Mouse (Mus musculus): Measurements from ENCODE around the gene Paxip1.

Gene Paxip1

DNA sequence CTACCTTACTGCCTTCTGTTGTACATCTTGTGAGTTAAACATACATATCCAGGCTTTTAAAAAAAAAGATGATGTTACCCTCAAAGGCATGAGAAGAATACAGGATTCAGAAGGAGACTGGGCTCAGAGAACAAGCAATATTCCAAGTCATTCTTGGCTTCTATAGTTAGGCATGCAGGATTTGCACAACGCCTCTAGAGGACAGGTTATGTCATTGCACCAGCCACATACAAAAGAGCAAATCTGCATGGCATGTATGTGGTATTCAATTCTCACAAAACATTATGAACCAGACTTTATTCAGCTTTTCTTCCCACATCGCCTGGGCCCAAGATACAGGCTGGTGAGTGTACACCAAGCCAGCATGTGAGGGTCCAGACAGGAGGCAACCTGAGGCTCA lies 67.0 kb downstream of the Paxip1 start:
- peak; percentile 11 for DNase-seq (ENCODE audit: low spot score)

DNA sequence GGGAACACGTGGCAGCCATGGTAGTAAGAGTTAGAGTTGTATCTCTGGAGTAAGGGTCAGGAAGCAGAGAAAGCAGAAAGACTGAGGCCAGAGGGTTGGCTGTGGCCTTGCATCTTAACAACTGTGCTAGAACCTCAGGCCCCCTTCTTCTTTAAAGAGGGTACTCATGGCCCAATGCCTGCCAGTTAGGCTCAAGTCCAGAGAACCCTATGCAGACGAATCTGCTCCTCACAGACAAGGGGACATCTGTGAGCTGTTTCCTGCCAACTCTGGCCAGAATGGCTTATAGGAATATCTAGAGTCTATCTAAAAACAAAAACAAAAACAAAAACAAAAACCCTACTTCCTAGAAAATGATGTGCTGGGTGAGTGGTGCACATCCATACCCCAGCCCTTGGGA lies 72.2 kb downstream of the Paxip1 start:
- no peak for DNase-seq (ENCODE audit: low spot score)

DNA sequence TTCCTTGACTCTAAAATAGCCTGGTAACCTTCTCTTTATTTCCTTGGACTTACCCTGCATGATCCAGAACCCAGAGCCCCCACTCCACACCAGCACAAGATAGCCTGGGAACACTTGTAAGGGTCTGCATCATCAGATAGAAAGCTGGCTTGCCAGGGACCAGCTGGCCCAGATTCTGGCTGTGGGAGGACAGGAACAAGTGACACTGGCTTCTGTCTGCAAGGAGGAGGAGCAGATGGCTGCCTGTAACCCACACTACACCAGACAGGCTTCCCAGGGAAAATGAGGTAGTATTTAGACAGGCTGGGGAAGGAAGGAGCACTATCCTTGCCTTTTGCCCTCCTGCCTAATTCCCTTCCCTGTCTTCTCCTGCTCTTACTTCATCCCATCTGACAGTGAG lies 74.2 kb downstream of the Paxip1 start:
- no peak for DNase-seq (ENCODE audit: low spot score)

DNA sequence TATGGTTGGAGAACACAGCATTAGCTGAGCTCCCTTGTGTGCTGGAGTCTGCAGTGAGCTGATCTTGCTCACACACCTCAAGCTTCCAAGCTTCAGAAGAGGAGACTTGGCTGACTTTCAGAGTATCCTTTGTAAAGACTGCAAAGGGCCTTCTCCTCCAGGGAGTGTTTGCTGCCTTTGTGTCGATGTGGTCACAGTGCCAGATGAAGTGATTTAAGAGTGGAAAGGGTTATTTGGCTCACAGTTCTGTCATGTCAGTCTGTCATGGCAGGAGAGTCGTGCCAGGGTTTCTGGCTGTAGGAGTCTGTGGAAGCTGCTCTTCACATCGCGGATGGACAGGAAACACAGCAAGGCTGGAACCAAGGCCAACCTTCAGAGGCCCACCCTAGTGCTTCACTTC lies 75.5 kb downstream of the Paxip1 start:
- DNase-seq (ENCODE audit: low spot score) = no peak

DNA sequence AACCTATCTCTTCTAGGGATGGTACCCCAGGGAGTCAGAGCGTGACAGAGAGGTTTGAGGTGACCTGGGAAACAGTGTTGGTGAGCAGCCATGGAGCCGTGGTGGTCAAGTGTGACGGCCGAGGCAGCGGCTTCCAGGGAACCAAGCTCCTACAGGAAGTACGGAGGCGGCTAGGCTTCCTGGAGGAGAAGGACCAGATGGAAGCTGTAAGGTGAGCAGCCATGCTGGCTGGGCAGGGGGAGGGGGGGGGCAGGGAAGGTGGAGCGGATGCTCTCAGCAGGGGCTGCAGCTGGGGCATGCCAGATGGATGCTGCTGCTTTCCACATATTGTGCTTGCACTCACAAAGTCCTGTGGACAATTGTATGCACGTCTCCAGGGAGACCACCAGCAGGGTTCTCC lies 77.1 kb downstream of the Paxip1 start:
- peak; percentile 4 for DNase-seq (ENCODE audit: low spot score)

DNA sequence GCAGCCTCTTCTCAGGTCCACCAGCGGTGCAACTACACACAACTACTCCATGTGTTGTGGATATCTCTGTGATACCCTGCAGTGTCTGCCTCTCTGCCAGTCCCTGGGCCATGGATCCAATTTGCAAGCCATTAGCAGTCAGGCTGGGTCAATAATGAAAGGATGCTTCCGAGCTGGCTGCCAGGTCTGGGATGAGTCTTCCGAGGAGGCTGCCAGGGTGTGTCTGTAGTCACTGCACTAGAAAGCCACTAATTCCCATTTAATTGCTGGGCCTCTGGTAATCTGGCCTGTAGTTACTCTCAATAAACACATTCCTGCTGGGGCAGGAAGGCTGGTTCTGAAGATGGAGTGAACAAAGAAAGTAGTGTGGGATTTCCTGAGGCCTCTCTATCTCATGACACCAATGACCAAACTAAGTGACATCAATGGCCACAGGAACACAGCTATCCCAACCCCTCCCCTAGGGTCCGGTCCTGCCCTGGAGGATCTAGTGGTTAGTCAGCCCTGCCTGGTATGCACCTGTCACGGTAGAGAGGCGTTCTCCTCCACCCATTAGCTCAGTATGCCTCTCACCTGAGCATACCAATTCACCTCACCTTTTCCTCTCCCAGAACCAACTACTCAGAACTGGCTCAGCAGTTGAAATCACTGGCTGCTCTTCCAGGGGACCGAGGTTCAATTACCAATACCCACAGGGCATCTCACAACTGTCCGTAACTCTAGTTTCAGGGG lies 79.9 kb downstream of the Paxip1 start:
- DNase-seq (ENCODE audit: low spot score) = peak; percentile 6

DNA sequence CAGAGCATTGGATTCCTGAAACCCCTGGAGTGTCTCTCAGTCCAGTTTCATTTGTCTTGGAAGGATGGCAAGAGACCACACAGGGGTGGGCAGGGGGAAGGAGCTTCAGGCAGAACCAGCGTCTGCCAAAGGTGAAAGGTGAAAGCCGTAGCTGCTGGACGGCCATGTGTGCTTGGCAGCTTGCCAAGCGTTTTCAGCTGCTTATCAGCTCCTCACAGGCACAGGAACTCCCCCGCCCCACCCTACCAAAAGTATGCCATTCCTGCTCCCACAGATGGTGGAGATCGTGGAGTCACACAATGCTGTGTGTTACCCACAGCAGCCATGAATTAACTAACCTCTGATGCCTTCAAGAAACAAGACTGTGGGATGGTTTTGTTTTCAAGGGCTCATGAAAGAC lies 83.3 kb downstream of the Paxip1 start:
- peak; percentile 27 for DNase-seq (ENCODE audit: low spot score)

DNA sequence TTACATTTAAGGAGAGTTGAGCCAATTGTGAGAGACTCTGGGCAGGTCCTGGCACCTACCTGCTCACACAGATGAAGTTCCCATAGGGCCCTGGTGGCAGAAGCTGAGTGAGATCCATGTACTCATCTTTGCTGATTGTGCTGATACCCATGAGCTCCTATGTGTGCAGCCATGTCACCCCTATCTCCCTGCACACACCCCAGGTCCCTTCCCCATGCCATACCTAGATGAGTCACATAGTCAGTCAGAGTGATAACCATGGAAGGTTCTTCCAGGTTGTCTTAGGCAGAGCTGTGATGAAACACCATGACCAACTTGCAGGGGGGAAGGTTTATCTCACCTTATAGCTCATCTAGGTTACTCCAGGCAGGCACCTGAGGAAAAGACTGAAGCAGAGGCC lies 84.2 kb downstream of the Paxip1 start:
- DNase-seq (ENCODE audit: low spot score) = no peak

DNA sequence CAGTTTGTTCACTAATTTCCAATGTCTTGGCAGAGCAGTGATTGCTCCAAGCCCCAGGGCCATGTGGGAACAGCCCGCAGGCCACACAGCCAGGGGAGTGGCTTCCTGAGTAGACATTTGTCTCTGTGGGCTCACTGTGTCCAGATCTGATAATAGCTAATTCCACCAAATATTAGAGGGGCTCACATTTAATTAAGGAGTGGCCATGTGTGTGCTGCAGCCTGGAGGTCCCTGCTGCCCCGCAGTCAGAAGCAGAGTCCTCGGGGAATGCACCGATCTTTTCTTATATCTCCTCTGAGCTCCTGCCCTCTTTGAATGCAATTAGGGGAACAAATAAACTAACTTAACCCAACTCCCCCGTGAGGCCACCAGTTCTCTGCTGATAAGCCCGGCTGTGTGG lies 84.9 kb downstream of the Paxip1 start:
- no peak for DNase-seq (ENCODE audit: low spot score)

DNA sequence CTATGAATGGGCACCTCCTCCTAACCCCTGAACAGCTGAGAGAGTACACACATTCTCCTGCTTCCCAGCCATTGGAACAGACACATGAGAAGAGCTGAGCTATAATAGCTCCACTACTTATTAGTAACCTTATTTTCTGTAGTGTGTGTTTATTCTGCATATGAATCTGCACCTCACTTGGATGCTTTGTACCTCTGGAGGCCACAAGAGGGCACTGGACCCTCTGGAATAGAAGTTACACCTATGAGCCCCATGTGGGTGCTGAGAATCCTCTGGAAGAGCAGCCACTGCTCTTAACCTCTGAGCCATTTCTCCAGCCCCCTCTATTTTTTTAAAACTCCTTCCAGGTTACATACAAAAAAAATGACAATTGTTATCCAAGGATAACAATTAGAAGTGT lies 86.5 kb downstream of the Paxip1 start:
- DNase-seq (ENCODE audit: low spot score) = no peak

DNA sequence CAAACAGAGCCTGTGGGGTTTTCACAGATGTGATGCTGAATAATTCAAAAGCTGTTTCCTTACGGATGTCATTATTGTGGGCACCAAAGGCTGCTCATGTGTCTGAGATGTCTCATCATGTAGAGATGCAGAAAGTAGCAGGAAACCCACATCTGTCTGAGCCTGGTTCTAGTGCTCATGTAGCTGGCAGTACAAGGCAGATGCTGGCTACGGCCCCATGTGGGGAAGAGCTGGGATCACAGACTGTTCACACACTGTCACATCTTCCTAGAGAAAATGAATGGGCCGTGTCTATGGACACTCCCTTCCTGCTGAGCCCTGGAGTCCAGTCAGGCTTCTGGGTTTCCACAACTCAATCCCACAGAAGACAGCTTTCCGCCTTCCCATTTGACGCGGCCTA lies 89.0 kb downstream of the Paxip1 start:
- no peak for DNase-seq (ENCODE audit: low spot score)
